Mouse (Mus musculus): ENCODE measurements at regions not wholly inside any gene's neighbourhood (a gene's known extent, or its start where the extent isn't known, plus 50 kb on each side); places are given as distances from the start of the nearest gene placed in this dataset.

DNA sequence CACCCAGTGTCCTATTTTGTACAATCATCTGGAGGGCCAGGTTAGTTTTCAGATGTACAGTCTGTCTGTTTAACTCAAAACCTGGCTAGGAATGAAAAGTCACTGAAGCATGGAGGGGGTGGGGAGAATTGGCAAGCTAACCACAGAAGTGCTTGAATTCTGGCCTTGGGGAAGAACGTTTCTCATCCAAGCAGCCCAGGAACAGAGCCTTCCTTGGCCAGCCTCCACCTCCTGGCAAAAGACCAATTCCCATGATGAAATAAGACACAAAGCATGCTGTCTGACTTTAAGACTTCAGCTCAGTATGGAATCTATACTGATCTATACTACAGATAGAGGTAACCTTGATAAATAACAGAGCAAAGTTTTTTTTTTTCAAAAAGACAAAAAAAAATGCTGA lies 80.3 kb upstream of the Zfp648 start:
- no peak overlapping the region for H3K4me3 ChIP-seq
- H3K27me3 ChIP-seq (ENCODE audit: control insufficient read depth, insufficient read depth, insufficient read length), result no peaks in the 10 kb centered on the region
- H3K4me2 ChIP-seq (ENCODE audit: low read depth), result no peak overlapping the region
- no peaks in the 10 kb centered on the region for H3K79me2 ChIP-seq (ENCODE audit: control insufficient read depth, insufficient read depth)
- H3ac ChIP-seq (ENCODE audit: control insufficient read depth, insufficient read length), result no peak overlapping the region
- no peak for TF ChIP-seq TCF3 (IDR thresholded peaks at IDR 0.05; ENCODE audit: insufficient read length, low read depth)
- no peak for TF ChIP-seq SRF (IDR thresholded peaks at IDR 0.05; ENCODE audit: control insufficient read depth, insufficient read length, low read depth)
- TF ChIP-seq E2F4 (IDR thresholded peaks at IDR 0.05; ENCODE audit: insufficient read depth), result no peak
- no peak for TF ChIP-seq USF1 (IDR thresholded peaks at IDR 0.05; ENCODE audit: low read depth)
- no peak for TF ChIP-seq TCF12 (IDR thresholded peaks at IDR 0.05; ENCODE audit: insufficient read depth, poor library complexity, severe bottlenecking)
- no peak for TF ChIP-seq CEBPB (IDR thresholded peaks at IDR 0.05; ENCODE audit: insufficient read depth, poor library complexity, severe bottlenecking)
- TF ChIP-seq MYOD1 (IDR thresholded peaks at IDR 0.05; ENCODE audit: control insufficient read depth in 1 of 3, insufficient read length in 2 of 3, low read depth in 2 of 3), result no peak
- TF ChIP-seq MYOG (IDR thresholded peaks at IDR 0.05; ENCODE audit: control insufficient read depth in 1 of 3, insufficient read depth in 1 of 3, insufficient read length in 2 of 3, low read depth in 2 of 3), result no peak
- no peak for TF ChIP-seq POLR2A (IDR thresholded peaks at IDR 0.05; ENCODE audit: insufficient read length, low read depth)
- TF ChIP-seq MAX (IDR thresholded peaks at IDR 0.05; ENCODE audit: low read depth), result no peak
- no peak for TF ChIP-seq POLR2AphosphoS2 (IDR thresholded peaks at IDR 0.05; ENCODE audit: insufficient read length, low read depth)
- H3K36me3 ChIP-seq (ENCODE audit: control insufficient read depth, insufficient read depth), result no peaks in the 10 kb centered on the region

DNA sequence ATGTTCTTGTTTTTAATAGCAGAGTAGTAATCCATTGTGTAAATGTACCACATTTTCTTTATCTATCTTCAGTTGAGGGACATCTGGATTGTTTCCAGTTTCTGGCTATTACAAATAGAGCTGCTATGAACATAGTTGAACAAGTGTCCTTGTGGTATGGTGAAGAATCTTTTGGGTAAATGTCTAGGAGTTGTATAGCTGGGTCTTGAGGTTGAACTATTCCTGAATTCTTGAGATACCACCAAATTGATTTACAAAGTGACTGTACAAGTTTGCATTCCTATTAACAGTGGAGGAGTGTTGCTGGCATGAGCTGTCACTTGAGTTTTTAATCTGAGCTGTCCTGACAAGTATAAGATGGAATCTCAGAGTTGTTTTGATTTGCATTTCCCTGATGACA lies 76.0 kb upstream of the Zfp648 start:
- Histone ChIP-seq H3K4me3 (no peak overlapping the region), H3K4me2 (ENCODE audit: low read depth) (no peak overlapping the region), H3K36me3 (ENCODE audit: control insufficient read depth, insufficient read depth) (no peaks in the 10 kb centered on the region), H3K79me2 (ENCODE audit: control insufficient read depth, insufficient read depth) (no peaks in the 10 kb centered on the region), H3ac (ENCODE audit: control insufficient read depth, insufficient read length) (no peak overlapping the region), H3K27me3 (ENCODE audit: control insufficient read depth, insufficient read depth, insufficient read length) (no peaks in the 10 kb centered on the region)
- no peak for TF ChIP-seq MYOG (IDR thresholded peaks at IDR 0.05; ENCODE audit: control insufficient read depth in 1 of 3, insufficient read depth in 1 of 3, insufficient read length in 2 of 3, low read depth in 2 of 3)
- TF ChIP-seq SRF (IDR thresholded peaks at IDR 0.05; ENCODE audit: control insufficient read depth, insufficient read length, low read depth), result no peak
- TF ChIP-seq CEBPB (IDR thresholded peaks at IDR 0.05; ENCODE audit: insufficient read depth, poor library complexity, severe bottlenecking), result no peak
- TF ChIP-seq E2F4 (IDR thresholded peaks at IDR 0.05; ENCODE audit: insufficient read depth), result no peak
- TF ChIP-seq TCF12 (IDR thresholded peaks at IDR 0.05; ENCODE audit: insufficient read depth, poor library complexity, severe bottlenecking), result no peak
- no peak for TF ChIP-seq REST (IDR thresholded peaks at IDR 0.05; ENCODE audit: insufficient read depth, insufficient read length)
- TF ChIP-seq POLR2AphosphoS2 (IDR thresholded peaks at IDR 0.05; ENCODE audit: insufficient read length, low read depth), result no peak
- no peak for TF ChIP-seq MAX (IDR thresholded peaks at IDR 0.05; ENCODE audit: low read depth)

DNA sequence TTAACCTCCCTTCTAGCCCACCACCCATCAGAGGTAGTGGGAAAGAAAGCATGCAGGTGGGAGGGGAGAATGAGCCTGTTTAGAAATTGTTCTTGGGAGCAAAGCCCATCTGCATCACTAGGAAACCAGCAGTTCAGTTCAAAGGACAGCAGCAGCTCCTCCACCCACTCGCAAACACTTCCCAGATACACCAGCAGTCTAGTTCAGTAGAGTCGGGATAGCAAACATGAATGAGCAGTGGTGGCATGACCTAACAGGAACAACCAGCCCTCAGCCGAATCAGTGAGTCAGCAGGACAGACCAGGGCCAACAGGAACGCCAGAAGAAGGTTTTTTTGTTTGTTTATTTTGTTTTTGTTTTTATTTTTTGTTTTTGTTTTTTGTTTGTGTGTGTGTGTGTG lies 74.5 kb upstream of the Zfp648 start:
- no peak overlapping the region for H3K4me3 ChIP-seq
- no peaks in the 10 kb centered on the region for H3K79me2 ChIP-seq (ENCODE audit: control insufficient read depth, insufficient read depth)
- no peaks in the 10 kb centered on the region for H3K36me3 ChIP-seq (ENCODE audit: control insufficient read depth, insufficient read depth)
- TF ChIP-seq MYOG (IDR thresholded peaks at IDR 0.05; ENCODE audit: control insufficient read depth in 1 of 3, insufficient read depth in 1 of 3, insufficient read length in 2 of 3, low read depth in 2 of 3) (no peak), REST (IDR thresholded peaks at IDR 0.05; ENCODE audit: insufficient read depth, insufficient read length) (no peak)
- H3K27me3 ChIP-seq (ENCODE audit: control insufficient read depth, insufficient read depth, insufficient read length), result no peaks in the 10 kb centered on the region
- no peak overlapping the region for H3K4me2 ChIP-seq (ENCODE audit: low read depth)
- no peak overlapping the region for H3ac ChIP-seq (ENCODE audit: control insufficient read depth, insufficient read length)

DNA sequence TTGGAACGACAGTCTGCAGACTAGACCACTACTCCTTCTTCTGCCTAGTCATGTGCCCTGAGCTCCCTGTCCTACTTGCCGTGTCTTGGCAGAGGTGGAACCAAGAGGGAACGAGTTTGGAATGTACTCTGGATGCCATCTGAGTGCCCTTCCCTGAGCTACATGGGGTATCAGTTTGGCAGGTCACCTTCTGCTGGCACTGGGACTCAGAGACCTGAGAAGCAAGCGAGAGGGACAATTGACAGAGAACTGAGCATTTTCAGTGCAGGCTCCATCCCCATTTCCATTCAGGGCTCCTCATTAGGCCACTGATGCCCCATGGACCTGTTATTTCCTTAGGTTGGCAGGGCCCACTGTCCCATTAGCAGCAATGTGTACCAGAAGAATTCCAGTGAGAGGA lies 61.5 kb upstream of the Zfp648 start:
- Histone ChIP-seq H3K4me2 (ENCODE audit: low read depth) (no peak overlapping the region), H3K27me3 (ENCODE audit: control insufficient read depth, insufficient read depth, insufficient read length) (peaks cover 4% of the 10 kb centered on the region), H3ac (ENCODE audit: control insufficient read depth, insufficient read length) (no peak overlapping the region), H3K4me3 (no peak overlapping the region), H3K79me2 (ENCODE audit: control insufficient read depth, insufficient read depth) (no peaks in the 10 kb centered on the region), H3K36me3 (ENCODE audit: control insufficient read depth, insufficient read depth) (no peaks in the 10 kb centered on the region)
- no peak for TF ChIP-seq MYOD1 (IDR thresholded peaks at IDR 0.05; ENCODE audit: control insufficient read depth in 1 of 3, insufficient read length in 2 of 3, low read depth in 2 of 3)
- TF ChIP-seq SRF (IDR thresholded peaks at IDR 0.05; ENCODE audit: control insufficient read depth, insufficient read length, low read depth), result no peak
- TF ChIP-seq E2F4 (IDR thresholded peaks at IDR 0.05; ENCODE audit: insufficient read depth), result no peak
- TF ChIP-seq TCF3 (IDR thresholded peaks at IDR 0.05; ENCODE audit: insufficient read length, low read depth), result no peak
- no peak for TF ChIP-seq USF1 (IDR thresholded peaks at IDR 0.05; ENCODE audit: low read depth)
- TF ChIP-seq REST (IDR thresholded peaks at IDR 0.05; ENCODE audit: insufficient read depth, insufficient read length), result no peak
- TF ChIP-seq CEBPB (IDR thresholded peaks at IDR 0.05; ENCODE audit: insufficient read depth, poor library complexity, severe bottlenecking), result no peak
- TF ChIP-seq MYOG (IDR thresholded peaks at IDR 0.05; ENCODE audit: control insufficient read depth in 1 of 3, insufficient read depth in 1 of 3, insufficient read length in 2 of 3, low read depth in 2 of 3), result no peak
- TF ChIP-seq POLR2AphosphoS2 (IDR thresholded peaks at IDR 0.05; ENCODE audit: insufficient read length, low read depth), result no peak
- no peak for TF ChIP-seq POLR2A (IDR thresholded peaks at IDR 0.05; ENCODE audit: insufficient read length, low read depth)
- TF ChIP-seq MAX (IDR thresholded peaks at IDR 0.05; ENCODE audit: low read depth), result no peak
- no peak for TF ChIP-seq TCF12 (IDR thresholded peaks at IDR 0.05; ENCODE audit: insufficient read depth, poor library complexity, severe bottlenecking)

DNA sequence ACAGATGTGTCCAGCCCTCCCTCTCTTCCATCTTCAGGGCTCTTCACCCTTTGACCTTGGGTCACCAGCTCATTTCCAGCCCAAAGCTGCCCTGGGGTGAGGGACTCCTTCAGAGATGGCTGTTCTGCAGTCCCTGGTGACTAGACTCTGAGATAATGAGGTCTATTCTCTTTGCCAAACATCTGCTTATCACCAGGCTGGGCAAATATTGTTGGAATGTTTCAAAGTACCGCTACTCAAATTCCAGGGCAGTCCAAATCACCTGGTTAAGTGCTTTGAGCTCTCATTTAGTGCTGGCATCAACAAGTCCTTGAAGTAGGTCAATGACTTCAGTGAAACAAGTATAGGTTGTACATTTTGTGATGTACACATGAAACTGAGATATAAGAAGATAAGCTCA lies 57.3 kb upstream of the Zfp648 start:
- Histone ChIP-seq H3K27me3 (ENCODE audit: control insufficient read depth, insufficient read depth, insufficient read length) (peaks cover 4% of the 10 kb centered on the region), H3K36me3 (ENCODE audit: control insufficient read depth, insufficient read depth) (no peaks in the 10 kb centered on the region), H3K79me2 (ENCODE audit: control insufficient read depth, insufficient read depth) (no peaks in the 10 kb centered on the region), H3ac (ENCODE audit: control insufficient read depth, insufficient read length) (no peak overlapping the region), H3K4me2 (ENCODE audit: low read depth) (no peak overlapping the region), H3K4me3 (no peak overlapping the region)
- no peak for TF ChIP-seq MYOD1 (IDR thresholded peaks at IDR 0.05; ENCODE audit: control insufficient read depth in 1 of 3, insufficient read length in 2 of 3, low read depth in 2 of 3)
- TF ChIP-seq TCF12 (IDR thresholded peaks at IDR 0.05; ENCODE audit: insufficient read depth, poor library complexity, severe bottlenecking), result no peak
- no peak for TF ChIP-seq CEBPB (IDR thresholded peaks at IDR 0.05; ENCODE audit: insufficient read depth, poor library complexity, severe bottlenecking)
- no peak for TF ChIP-seq MAX (IDR thresholded peaks at IDR 0.05; ENCODE audit: low read depth)
- TF ChIP-seq E2F4 (IDR thresholded peaks at IDR 0.05; ENCODE audit: insufficient read depth), result no peak
- TF ChIP-seq SRF (IDR thresholded peaks at IDR 0.05; ENCODE audit: control insufficient read depth, insufficient read length, low read depth), result no peak
- no peak for TF ChIP-seq USF1 (IDR thresholded peaks at IDR 0.05; ENCODE audit: low read depth)
- no peak for TF ChIP-seq MYOG (IDR thresholded peaks at IDR 0.05; ENCODE audit: control insufficient read depth in 1 of 3, insufficient read depth in 1 of 3, insufficient read length in 2 of 3, low read depth in 2 of 3)
- no peak for TF ChIP-seq TCF3 (IDR thresholded peaks at IDR 0.05; ENCODE audit: insufficient read length, low read depth)
- no peak for TF ChIP-seq POLR2AphosphoS2 (IDR thresholded peaks at IDR 0.05; ENCODE audit: insufficient read length, low read depth)
- TF ChIP-seq POLR2A (IDR thresholded peaks at IDR 0.05; ENCODE audit: insufficient read length, low read depth), result no peak
- no peak for TF ChIP-seq REST (IDR thresholded peaks at IDR 0.05; ENCODE audit: insufficient read depth, insufficient read length)

Data from myocyte (in vitro differentiated cells).